Mouse (Mus musculus): ENCODE data around the gene Ubac1.

Ubac1 gene

GRCm38 (mm10) chr2:25975141-25975770 lies 46.3 kb downstream of the Ubac1 start:
- DNase-seq (ENCODE audit: low read depth, low spot score), result no peak

- DNase-seq (ENCODE audit: low read depth, low spot score), result no peak
Measured at GRCm38 (mm10) chr2:25970426-25970825, 51.1 kb downstream of the Ubac1 start.

GRCm38 (mm10) chr2:25969319-25969718 lies 52.2 kb downstream of the Ubac1 start:
- no peak for DNase-seq (ENCODE audit: low read depth, low spot score)

DNA sequence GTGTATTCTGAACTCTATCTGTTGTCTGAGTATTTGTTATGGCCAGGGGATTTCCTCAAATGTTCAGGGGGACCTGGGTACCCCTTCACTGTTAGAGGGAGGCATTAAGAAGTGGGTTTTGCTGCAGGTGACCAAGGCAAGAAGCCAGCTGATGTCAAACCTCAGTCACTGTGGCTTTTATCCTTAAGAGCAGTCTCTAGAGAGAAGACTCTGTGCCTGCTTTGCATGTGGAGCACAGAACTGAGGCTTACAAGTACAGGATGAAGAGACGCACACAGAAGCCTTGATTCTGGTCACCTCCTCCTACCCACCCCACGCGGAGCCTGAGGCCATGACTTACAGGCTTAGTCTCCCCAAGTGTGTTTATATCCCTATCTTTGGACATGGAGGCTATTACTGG lies 72.3 kb downstream of the Ubac1 start:
- no peak for DNase-seq (ENCODE audit: low read depth, low spot score)
